Mouse (Mus musculus) limb, embryonic 11.5 days (tissue): ENCODE data around the gene Nutf2-ps1. TPM values are rescaled to one million over a fixed set of nuclear protein-coding genes. Genes with fewer than 3 reads are reported as not detected.

Experiments
- ATAC-seq: fragments of 200-750 bp; cut with Nextera tagmentation; 2 replicates; pipeline ENCODE4 v1.8.0; 2017; ENCODE audit warnings: low read depth; ENCODE audit not compliant: insufficient number of reproducible peaks, low FRiP score, low TSS enrichment
- DNase-seq: peaks from one replicate; pipeline ENCODE4 v3.0.0-alpha.2; 2015; ENCODE audit warnings: low spot score
- H3K27ac ChIP-seq: fragments of 300-500 bp; sonication (generic); replicated peaks from 2 replicates; pipeline ENCODE4 v1.5.1; 2014; ENCODE audit warnings: low read depth, mild to moderate bottlenecking, low read length
- H3K27me3 ChIP-seq: fragments of 300-500 bp; sonication (generic); 2 replicates; pipeline ENCODE4 v1.6.1; 2014; ENCODE audit warnings: mild to moderate bottlenecking, low read length, mixed read lengths; ENCODE audit not compliant: control insufficient read depth, insufficient read depth
- H3K36me3 ChIP-seq: fragments of 300-500 bp; sonication (generic); 2 replicates; pipeline ENCODE4 v1.6.1; 2014; ENCODE audit warnings: mild to moderate bottlenecking, low read length, moderate library complexity, mixed read lengths; ENCODE audit not compliant: control insufficient read depth, insufficient read depth
- H3K4me1 ChIP-seq: fragments of 300-500 bp; sonication (generic); 2 replicates; pipeline ENCODE4 v1.6.1; 2014; ENCODE audit warnings: low read length, mixed read lengths; ENCODE audit not compliant: control insufficient read depth, insufficient read depth
- H3K4me2 ChIP-seq: fragments of 300-500 bp; sonication (generic); 2 replicates; pipeline ENCODE4 v1.6.1; 2014; ENCODE audit warnings: low read depth, mild to moderate bottlenecking, moderate library complexity; ENCODE audit not compliant: severe bottlenecking
- H3K4me3 ChIP-seq: fragments of 300-500 bp; sonication (generic); 2 replicates; pipeline ENCODE4 v1.5.1; 2014; ENCODE audit warnings: low read depth, low read length
- H3K9ac ChIP-seq: fragments of 300-500 bp; sonication (generic); 2 replicates; pipeline ENCODE4 v1.6.1; 2014; ENCODE audit warnings: mild to moderate bottlenecking, low read length
- H3K9me3 ChIP-seq: fragments of 300-500 bp; sonication (generic); 2 replicates; pipeline ENCODE4 v1.6.1; 2016; ENCODE audit warnings: low read length; ENCODE audit not compliant: control insufficient read depth
- WGBS: fragments of 180-500 bp; shearing (Covaris S2); extraction: QIAGEN DNeasy Blood & Tissue Kit; methylation state at CpG from one replicate; pipeline ENCODE4 v1.1.7; 2014; 5-methylcytosine and 5-hydroxymethylcytosine counted together
- polyA plus RNA-seq: library from polyadenylated mRNA; unstranded; fragments of >200 nt; fragmentation: Nextera tagmentation; extraction: Ambion mirVana; gene quantifications from 2 replicates; pipeline ENCODE4 v1.2.1, GENCODE M21; 2014

The Nutf2-ps1 gene
- polyA plus RNA-seq, 1 experiment from 2014 or later: 471 TPM

DNA sequence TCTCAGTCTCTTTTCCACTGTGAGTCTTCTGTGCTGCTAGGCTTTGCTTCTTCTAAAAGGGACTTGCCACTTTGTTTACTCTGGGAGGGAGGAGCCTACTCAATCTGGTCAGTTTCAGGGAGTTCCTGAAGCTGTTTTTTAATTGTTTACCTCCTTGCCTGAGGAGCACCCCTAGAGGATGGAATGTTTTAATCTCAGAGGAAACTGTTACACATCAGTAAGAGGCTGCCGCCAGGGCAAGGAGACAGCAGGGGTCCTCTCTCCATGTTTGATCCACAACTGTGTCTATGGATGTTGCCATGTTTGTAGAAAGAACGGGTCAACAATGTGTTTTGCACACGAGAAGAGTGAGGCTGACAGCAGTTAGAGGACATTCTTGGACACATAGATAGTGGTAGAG is 28.4 kb downstream of the Nutf2-ps1 start:
- Histone ChIP-seq H3K36me3 (no peaks in the 10 kb centered on the region), H3K4me3 (no peak overlapping the region), H3K9ac (no peak overlapping the region), H3K27me3 (no peaks in the 10 kb centered on the region), H3K27ac (no peak overlapping the region), H3K9me3 (peaks cover 4% of the 10 kb centered on the region; the same call in 1 of the 2 replicates), H3K4me2 (no peak overlapping the region), H3K4me1 (no peaks in the 10 kb centered on the region)
- DNase-seq (no peak), ATAC-seq (no peak)
- 88% methylated on average over 3 of the region's 3 CpGs for WGBS

GRCm38 (mm10) chr19:53557267-53557936 is 31.5 kb downstream of the Nutf2-ps1 start:
- Histone ChIP-seq H3K4me2 (peak overlapping the region; percentile 26), H3K36me3 (no peaks in the 10 kb centered on the region), H3K9ac (no peak overlapping the region), H3K27ac (no peak overlapping the region), H3K9me3 (peaks cover 4% of the 10 kb centered on the region; the same call in 1 of the 2 replicates), H3K4me1 (no peaks in the 10 kb centered on the region), H3K4me3 (no peak overlapping the region), H3K27me3 (no peaks in the 10 kb centered on the region)
- DNase-seq: peak; percentile 57
- ATAC-seq: peak; percentile 48; the same call in 1 of the 2 replicates
- 21% methylated on average over 20 of the region's 20 CpGs for WGBS

DNA sequence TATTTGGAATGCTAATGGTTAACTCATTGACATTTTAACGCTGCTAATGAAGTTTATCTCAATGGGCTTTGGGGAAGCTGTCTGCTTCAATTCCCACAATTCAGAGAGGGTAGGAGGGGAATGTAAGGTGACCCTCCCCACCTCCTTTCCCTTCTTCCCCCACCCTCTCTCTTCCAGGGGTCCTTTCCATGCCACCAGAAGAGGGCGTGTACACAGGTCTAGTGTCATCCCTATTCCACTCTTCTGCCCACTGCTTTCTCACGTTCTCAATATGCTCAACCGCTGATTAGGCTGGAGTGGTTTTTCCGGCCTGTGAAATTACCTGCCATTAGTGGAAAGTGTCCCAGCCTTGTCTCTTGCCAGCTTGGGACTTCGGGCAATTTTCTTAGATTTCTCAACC is 32.0 kb downstream of the Nutf2-ps1 start:
- H3K4me2 ChIP-seq: peak overlapping the region; percentile 26; the same call in 1 of the 2 replicates
- H3K9me3 ChIP-seq: peaks cover 4% of the 10 kb centered on the region; the same call in 1 of the 2 replicates
- no peak overlapping the region for H3K4me3 ChIP-seq
- H3K27ac ChIP-seq: no peak overlapping the region
- no peaks in the 10 kb centered on the region for H3K4me1 ChIP-seq
- no peak for DNase-seq
- no peaks in the 10 kb centered on the region for H3K36me3 ChIP-seq
- WGBS: 26% methylated on average over 6 of the region's 6 CpGs
- ATAC-seq: no peak
- no peaks in the 10 kb centered on the region for H3K27me3 ChIP-seq
- no peak overlapping the region for H3K9ac ChIP-seq

DNA sequence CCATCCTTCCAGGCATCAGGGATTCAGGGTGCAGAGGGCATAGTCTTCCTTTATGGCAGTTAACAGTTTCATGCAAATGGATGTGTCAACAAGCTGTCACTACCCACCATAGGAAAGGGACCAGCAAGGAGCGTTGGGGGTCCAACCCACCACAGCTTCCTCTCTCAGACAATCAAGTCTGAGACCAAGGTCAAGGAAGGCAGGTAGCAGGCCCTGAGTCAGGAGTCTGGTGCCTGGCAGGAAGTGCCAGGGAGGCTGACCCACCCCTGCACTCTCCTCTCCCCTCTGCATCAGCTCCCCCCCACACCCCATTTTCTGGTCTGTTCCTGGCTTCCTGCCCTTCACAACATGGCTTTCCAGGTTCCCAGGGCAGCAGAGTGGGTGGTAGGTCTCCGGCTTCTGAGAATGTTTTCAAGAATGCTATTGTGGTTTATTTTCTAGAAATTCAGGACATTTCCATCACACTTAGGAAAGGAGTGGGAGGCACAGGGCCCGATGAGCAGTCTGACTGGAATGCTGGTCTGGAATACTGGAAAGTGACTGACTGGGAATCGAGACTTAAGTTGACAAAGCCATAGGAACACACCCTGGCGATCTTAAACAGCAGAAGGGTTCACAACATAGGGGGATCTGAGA is 33.8 kb downstream of the Nutf2-ps1 start:
- Histone ChIP-seq H3K9ac (no peak overlapping the region), H3K9me3 (no peaks in the 10 kb centered on the region), H3K36me3 (no peaks in the 10 kb centered on the region), H3K27me3 (no peaks in the 10 kb centered on the region), H3K4me2 (no peak overlapping the region), H3K4me1 (no peaks in the 10 kb centered on the region), H3K4me3 (no peak overlapping the region), H3K27ac (no peak overlapping the region)
- ATAC-seq (no peak), DNase-seq (no peak)
- WGBS: 83% methylated on average over 5 of the region's 5 CpGs

- no peaks in the 10 kb centered on the region for H3K9me3 ChIP-seq
- no peak overlapping the region for H3K4me2 ChIP-seq
- ATAC-seq (no peak), DNase-seq (no peak)
- H3K27me3 ChIP-seq: no peaks in the 10 kb centered on the region
- no peaks in the 10 kb centered on the region for H3K36me3 ChIP-seq
- no peak overlapping the region for H3K27ac ChIP-seq
- H3K4me3 ChIP-seq: no peak overlapping the region
- H3K9ac ChIP-seq: no peak overlapping the region
- 87% methylated on average over 11 of the region's 11 CpGs for WGBS
- H3K4me1 ChIP-seq: no peaks in the 10 kb centered on the region
These were observed 34.5 kb downstream of the Nutf2-ps1 start for GRCm38 (mm10) chr19:53554402-53554801.

DNA sequence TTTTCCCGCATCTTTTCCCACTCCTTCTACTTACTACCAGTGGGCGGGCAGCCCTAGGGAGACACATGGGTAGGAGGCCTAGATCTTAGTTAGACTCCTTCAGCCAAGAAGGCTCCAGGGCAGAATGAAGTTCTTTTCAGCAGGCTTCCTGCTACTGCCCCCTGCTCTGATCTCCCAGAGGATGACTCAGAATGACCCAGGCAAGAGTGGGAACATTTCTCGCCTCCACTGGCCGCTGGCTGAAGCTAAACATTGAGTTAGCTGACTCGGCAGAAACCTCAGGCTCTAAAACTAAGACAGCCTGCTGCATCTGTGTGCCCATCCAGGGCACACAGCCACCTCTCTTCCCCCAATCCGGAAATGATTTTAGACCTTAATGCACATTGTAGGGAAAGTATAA is 36.1 kb downstream of the Nutf2-ps1 start:
- ATAC-seq (no peak), DNase-seq (no peak)
- H3K4me1 ChIP-seq: no peaks in the 10 kb centered on the region
- H3K4me2 ChIP-seq: no peak overlapping the region
- no peak overlapping the region for H3K27ac ChIP-seq
- no peaks in the 10 kb centered on the region for H3K9me3 ChIP-seq
- no peak overlapping the region for H3K9ac ChIP-seq
- 46% methylated on average over 6 of the region's 6 CpGs for WGBS
- no peaks in the 10 kb centered on the region for H3K27me3 ChIP-seq
- no peaks in the 10 kb centered on the region for H3K36me3 ChIP-seq
- H3K4me3 ChIP-seq: no peak overlapping the region

DNA sequence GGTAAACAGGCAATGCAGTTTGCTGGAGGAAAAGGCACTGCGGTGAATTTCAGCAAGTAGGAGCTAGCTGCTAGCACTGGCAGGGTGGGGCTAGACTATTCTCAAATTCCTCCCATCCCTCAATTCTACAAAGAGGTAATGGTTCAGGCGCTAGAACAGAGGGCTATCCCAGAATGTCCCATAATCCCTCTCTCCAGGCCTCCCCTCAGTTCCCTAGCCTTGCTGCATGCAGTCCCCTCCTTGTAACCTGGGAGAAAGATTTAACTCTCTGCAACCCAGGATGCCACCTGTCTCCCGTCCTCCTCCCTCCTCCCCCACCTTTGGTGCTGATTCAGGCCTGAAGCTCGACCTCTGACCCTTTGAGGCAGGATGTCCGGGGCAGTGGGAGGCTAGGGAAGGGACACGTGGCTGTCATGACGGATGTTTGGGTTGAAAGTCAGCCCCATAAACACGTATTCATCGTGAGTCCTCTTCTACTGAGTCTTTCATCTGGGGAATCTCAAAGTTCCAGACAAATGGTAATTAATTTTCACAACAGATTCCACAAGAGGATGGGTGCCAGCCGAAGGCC is 36.6 kb downstream of the Nutf2-ps1 start:
- DNase-seq (no peak), ATAC-seq (no peak)
- Histone ChIP-seq H3K4me2 (no peak overlapping the region), H3K4me3 (no peak overlapping the region), H3K27ac (no peak overlapping the region), H3K4me1 (no peaks in the 10 kb centered on the region), H3K9ac (no peak overlapping the region), H3K9me3 (no peaks in the 10 kb centered on the region), H3K27me3 (no peaks in the 10 kb centered on the region), H3K36me3 (no peaks in the 10 kb centered on the region)
- 17% methylated on average over 10 of the region's 10 CpGs for WGBS

GRCm38 (mm10) chr19:53550972-53551371 is 37.9 kb downstream of the Nutf2-ps1 start:
- Histone ChIP-seq H3K4me1 (no peaks in the 10 kb centered on the region), H3K4me2 (no peak overlapping the region), H3K9me3 (no peaks in the 10 kb centered on the region), H3K36me3 (no peaks in the 10 kb centered on the region), H3K27ac (no peak overlapping the region), H3K27me3 (no peaks in the 10 kb centered on the region), H3K9ac (no peak overlapping the region), H3K4me3 (no peak overlapping the region)
- ATAC-seq: no peak
- 76% methylated on average over 12 of the region's 12 CpGs for WGBS
- no peak for DNase-seq
